Mouse (Mus musculus): ENCODE measurements at regions not wholly inside any gene's neighbourhood (a gene's known extent, or its start where the extent isn't known, plus 50 kb on each side); places are given as distances from the start of the nearest gene placed in this dataset.

DNA sequence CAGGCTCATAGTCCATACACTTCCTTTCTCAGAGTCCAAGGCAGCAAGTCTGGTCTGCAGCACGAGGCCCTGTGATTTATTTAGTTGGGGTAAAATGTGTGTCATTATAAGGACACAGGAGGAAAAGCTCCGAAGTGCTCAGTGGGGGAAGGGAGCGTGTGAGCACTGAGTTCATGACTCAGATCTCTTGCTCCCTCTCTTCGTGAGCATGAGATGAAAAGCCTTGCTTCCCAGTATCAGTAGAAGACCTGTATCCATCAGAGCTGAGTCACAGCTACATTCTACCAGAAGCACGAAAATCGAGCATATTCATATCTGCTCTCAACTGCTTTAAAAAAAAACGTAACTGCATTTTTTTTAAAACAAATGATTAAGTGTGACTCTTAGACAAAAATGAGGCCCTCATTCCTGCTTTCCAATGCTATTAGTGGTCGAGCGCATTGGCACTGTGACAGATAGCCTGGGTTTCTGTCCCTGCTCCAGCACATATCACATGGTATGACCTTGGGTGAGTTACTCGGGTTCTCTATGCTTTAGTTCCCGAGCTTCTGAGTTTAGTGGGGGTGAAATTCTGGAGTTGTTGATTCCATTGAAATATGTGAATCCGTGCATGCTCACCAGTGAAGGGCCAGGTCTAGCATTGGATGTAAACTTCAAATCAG is 109.2 kb upstream of the Cd180 start:
- no peak for TF ChIP-seq CTCF (IDR thresholded peaks at IDR 0.05; ENCODE audit: borderline replicate concordance, insufficient read depth, low read depth, low read length)
- TF ChIP-seq POLR2A (IDR thresholded peaks at IDR 0.05; ENCODE audit: borderline replicate concordance, insufficient read depth, low read length), result no peak

All from cerebellum, adult 2 months (tissue).